Mouse (Mus musculus) thymus, adult 18-20 months (tissue): ENCODE data around the gene Thsd4.
"Not testable (repeated sequence)": the region's sequence is repeated elsewhere in the genome, so short reads cannot be mapped to it uniquely, and the experiment has no call there.

Experiments used
- DNase-seq, 2 experiments: peaks; one replicate each; pipeline ENCODE4 v3.0.0; 2022; ENCODE audit warnings: mixed read lengths in 2 of 2

Gene Thsd4

DNA sequence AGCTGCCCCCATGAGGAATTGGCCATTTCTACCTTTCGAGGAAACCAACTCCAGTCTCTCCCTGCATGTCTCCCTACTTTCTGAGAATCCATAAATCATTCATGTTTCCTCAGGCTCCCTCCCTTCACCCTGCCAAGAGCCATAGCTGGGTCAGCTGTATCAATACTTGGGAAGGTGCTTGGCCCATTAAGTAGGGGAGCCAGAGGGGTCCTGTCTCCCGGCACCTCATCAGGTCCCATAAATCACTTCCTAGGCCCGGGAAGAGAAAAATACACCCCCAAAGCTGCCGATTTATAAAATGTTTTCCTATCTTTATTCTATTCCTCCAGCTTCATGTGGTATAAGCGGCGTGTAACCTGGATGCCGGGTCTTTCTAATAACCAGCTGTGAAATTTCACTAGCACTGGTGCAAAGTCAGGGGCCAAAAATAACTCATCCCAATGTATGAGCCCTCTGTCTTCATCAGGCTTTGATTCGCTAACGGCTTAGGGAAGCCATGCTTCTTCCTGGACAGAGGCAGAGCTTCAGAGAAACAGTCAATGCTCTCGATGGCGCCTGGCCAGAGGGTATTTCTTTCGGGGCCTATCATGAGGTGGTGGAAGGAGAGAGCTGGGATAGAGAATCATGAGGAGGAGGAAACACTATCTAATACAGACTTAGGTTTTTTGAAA, 323.2 kb downstream of the Thsd4 start:
- DNase-seq, result no peak

DNA sequence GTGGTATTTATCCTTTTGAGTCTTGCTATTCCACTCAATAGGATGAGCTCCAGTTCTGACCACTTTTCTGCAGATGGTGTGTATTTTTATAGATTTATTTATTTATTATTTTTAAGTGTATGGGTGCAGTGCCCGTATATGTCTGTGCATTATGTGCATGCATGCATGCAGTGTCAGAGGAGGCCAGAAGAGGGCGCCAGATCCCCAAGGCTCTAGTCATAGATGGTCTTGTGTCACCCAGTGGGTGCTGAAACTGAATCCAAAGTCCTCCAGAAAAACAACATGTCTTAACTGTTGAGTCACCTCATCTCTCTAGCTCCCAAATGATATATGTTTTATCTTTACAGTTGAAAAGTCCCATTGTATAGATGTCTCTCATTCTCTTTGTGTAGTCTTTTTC, 326.3 kb downstream of the Thsd4 start:
- DNase-seq, result no peak

DNA sequence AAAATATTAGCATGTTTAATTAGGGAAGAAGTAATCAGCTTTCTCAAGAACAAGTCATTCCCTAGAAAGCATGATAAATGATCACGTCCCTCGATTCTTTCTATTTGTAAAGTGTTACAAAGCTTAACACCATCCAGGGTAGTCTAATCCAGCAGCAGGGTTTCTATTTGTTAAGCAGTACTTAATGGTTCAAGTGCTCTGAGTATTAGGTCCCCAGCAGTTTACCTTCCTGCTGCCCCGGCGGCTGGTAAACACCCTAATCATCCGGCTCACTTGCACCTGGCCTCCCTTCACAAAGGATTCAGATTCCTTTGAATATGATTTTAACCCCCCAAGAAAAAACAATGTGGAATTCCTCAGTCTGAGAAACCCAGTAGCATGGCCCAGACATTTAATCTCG, 326.9 kb downstream of the Thsd4 start:
- DNase-seq, result no peak

DNA sequence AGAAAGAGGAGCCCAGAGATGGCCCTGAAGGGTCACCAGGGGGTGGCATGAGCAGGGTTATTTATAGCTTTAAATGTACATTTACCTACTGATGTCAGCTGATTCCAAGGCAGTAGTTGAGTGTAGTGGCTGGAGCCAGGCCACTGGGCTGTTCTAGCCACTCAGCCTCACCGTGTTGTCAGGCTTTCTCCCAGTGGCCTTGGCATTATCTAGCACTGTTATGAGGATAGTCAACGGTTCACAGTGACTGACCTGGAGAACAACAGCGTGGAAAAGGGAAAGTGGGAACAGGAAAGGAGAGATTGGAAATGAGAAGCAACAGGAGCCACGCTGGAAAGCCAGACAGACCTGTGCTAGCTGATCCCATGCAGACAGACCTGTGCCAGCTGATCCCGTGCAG, 329.5 kb downstream of the Thsd4 start:
- no peak for DNase-seq

DNA sequence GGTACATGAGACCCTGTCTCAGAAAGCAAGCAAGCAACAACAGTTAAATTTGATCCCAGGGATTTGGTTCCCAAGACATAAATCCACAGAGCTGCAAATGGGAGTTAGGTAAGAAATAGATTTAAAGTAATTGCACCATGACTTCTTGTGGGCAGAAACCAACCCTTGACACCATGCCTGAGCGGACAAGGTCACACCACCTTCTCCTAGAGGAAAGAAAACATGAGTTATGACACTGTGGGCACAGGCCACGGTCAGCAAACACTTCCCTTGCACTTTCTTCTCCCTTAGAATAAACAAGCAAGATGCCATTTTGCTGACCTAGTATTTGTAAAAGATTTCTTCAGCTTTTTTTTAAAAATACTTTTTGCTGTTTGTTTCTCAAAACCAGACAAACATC, 334.4 kb downstream of the Thsd4 start:
- DNase-seq, result no peak

DNA sequence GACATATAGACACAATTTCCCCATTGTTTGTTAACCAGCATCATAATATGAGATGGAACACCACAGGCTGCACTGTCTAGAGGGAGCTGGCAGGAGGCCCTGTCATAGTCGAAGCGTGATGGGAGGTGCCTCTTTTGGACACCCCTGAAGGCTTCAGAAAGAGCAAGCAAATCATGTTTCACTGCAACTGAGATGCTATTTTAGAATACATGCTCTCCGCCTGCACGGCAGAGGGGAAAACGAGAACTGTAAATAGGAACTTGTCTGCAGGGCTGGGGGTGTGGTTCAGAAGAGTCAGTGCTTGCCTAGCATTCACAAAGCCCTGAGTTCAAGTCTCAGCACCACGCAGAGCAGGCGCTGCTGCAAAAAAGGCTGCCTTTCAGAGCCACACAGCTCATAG, 334.9 kb downstream of the Thsd4 start:
- DNase-seq, result no peak

DNA sequence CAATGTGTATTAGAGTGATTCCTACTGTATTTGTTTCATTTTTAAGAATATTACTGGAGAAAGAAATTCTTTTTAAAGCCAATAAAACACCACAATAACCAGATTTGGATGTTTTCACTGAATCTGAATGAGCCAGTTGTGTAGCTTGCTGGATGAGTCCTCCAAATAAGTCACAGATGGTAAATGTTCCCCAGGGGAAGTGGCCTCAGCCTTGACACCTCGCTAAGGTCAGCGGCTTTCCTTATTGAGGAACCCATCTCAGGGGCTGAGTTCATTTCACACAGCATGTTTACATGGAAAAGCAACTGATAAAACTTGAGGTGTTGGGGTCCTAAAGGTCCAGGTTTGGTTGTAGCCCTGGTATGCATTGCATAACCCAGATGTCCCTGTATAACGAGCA, 337.8 kb downstream of the Thsd4 start:
- DNase-seq, result no peak

DNA sequence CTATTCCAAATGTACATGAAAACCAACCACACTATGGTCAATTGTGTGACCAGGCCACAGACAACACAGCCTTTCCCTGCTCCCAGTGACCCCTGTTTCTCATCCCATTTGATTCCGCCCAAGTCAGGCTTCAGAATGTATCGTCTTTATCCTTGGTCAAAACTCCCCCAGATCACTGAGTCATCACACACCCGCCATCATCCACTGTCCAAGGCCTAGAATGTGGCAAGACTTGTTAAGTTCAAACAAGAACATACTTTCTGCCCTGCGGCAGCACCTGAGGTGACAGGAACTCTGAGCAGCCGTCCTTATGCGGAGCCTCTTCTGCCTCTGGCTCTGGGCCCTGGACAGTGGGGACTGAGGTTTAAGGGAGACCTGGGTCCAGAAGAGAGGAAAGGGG, 339.5 kb downstream of the Thsd4 start:
- no peak for DNase-seq

DNA sequence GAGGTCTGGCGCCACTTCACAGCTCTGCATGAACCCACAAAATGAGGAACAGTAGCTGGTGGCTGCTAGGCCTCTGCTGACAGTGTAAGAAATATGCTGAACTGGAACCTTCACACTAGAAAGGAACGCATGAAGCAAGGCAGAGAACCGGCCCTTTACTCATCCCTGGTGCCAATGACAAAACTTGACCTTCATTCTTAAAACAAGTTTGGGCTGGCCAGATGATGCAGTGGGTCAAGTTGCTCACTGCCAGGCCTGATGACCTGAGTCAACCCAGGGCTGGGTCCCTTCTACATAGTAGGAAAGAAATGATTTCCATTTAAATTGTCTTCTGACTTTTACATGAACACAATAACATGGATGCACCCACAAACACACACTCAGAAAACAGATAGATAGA, 340.9 kb downstream of the Thsd4 start:
- no peak for DNase-seq

DNA sequence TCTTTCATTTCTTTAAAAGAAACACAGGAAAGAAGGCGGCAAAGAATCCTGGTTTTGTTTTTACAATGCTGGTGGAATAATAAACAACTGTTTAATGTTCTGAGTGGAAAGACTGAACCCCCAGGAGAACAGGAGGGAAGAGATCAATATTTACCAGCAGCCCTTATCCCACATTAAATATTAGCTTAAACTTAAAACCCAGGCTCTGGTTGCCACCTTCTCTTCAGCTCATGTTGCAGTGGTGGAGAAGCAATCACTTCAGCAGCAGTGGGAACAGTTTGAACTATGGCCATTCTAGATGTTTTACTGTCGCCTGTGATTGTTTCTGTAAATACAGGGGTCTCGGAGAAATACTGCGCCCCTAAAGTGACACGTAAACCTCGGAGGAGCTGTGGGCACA, 341.7 kb downstream of the Thsd4 start:
- no peak for DNase-seq

DNA sequence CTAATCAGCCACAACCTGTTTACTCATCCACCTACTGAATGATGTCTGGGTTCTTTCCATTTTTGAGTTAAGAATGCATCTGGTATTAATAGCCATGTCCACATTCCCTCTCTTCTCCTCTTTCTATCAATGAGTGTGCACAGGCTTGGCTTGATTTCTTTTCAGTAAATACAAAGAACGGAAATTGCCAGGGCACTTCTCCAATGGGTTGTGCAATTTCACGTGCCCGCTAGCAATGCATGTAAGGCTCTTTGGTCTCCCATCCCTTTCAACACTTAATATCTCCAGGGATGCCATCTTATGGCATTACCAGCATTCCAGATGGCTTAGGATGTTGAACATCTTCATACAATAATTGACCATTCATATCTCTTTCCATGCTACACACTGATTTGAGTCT, 345.5 kb downstream of the Thsd4 start:
- no peak for DNase-seq

DNA sequence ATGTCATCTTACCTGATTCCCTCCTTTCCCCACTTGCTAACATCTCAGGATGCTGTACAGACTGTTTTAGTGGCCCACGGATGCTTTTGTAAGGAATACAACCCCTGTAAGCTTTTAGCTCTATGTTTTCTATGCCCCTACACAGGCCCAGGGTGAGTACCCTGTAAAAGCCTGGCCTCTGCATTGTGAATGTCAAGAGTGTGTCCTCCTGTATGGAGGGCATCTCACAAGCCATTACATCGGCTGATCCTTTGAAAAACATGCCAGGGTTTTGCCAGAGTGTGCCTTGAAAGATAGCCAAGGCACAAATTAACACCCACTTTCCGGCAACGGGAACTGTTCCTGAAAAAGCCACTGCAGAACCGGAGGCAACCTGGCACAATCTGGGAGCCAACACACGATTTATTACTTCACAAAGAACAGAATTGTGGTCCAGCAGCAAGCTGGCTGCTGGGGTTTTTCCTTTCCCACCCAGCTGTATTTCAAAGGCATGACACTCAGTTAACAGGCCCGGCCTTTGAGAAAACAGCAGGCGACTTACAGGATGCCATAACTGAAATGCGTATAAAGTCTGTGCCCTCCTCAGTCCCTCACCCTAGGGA, 349.3 kb downstream of the Thsd4 start:
- DNase-seq, result not testable (repeated sequence)

DNA sequence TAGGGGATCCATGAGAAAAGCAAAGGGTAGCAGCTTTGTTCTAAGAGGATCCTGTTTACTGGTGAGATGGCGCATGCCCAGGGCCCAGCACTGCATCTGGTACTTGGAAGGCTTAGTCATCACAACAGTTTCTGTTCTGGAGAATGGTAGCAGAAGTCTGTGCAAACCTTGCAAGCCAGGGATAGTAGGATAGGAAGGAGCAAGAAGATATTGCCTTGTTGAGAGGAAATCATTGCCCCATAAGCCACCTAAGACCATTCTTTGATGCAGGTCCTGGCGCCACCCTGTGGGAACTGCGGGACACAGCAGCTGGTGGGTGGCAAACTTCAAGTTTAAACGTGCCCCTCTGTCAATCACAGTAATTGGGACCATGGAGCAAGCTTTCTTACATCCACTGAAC, 354.9 kb downstream of the Thsd4 start:
- DNase-seq, result no peak

DNA sequence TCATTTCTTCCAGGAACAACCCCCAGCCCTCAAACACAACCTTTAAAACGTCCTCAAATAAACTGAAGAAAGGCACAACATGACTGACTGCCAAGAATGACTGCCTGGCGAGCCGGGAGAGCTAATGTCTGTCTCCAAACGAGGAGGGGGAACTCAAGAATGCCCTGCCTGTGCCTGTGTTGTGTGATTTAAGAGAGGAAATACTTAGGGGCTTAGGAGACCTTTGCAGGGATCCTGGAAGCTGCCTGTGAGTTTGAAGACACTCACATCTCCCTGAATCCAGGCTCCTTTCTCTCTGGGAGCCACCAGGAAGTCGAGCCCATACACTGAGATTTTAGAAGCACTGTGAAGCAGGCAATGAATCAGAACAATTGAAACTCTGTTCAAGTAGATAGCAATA, 361.0 kb downstream of the Thsd4 start:
- no peak for DNase-seq

DNA sequence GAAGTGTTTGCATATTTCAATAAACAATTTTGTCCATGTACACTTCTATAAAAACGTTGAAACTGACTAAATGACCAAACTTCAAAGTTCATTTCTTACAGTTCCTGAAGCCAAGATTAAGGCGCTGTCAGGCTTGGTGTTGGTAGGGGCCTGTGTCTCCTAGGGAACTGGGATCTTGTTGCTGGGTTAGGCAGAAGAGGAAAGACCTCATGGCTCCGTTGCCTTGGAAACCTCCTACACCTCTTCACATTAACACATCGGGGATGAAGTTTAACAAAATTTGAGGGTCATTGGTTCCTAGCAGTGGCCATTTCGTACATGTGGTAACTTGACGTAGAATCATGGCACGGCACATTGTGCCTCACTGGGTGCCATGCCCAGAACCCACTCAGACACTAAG, 361.7 kb downstream of the Thsd4 start:
- DNase-seq, result no peak

DNA sequence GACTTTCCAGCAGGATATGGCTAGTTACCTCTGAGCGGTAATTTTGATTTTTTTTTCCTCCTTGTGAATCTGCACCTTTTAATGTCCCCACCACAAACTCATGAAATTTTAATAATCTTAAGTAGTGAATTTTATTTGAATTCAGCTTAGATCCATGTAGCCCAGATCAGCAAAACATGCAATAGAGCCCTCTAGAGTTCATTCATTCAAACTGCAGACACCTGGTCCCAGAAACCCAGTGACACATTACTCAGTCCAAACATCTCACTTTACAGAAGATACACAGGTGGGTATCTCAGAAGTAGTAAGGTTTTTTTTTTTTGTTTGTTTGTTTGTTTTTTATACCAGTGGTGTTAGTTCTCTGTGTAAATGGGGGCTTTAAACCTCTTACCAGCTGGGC, 368.9 kb downstream of the Thsd4 start:
- no peak for DNase-seq

DNA sequence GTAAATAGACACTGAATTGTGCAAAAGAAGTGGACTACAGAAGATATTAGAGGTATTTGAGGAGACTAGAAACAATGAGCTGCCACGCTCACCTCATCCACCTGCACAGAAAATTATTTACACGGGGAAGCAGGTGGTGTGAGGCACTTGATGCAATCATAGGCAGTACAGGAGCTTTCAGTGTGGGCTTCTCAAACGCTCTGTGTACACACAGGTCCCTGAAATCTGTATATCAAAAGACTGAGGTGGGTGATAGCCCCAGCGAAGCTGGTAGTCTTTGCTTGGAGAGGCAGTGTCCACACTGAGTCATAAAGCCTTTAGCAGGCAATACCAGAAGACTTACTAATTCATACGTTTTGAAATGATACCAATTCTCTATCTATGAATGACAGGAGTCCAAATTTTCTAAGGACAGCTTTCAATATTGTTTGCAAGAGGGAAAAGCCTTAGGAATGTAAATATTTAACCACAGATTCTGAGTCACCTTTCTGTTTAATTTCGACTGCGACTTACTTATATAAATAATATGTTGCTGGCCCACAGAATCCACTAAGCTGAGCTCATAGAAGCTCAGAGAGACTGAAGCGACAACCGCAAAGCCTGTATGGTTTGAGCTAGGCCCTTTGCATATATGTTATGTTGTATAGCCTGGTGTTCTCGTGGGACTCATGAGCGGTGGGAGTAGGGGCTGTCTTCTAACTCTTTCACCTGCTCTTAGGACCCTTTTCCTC, 369.8 kb downstream of the Thsd4 start:
- DNase-seq, result no peak

DNA sequence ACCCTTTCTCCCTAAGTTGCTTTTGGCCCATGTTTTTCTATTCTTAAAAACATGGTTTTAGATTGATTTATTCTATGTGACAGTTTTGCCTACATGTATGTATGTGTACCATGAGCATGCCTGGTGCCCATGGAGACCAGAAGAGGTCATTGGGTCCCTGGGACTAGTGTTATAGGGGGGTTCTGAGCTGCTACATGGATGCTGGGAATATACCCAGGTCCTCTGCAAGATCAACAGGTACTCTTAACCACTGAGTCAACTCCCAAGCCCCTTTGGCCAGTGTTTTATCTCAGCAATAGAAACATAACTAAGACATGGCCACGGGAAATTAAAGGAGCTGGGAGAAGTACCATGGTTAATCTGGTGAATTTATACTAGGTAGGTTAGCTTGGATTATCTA, 371.3 kb downstream of the Thsd4 start:
- no peak for DNase-seq

DNA sequence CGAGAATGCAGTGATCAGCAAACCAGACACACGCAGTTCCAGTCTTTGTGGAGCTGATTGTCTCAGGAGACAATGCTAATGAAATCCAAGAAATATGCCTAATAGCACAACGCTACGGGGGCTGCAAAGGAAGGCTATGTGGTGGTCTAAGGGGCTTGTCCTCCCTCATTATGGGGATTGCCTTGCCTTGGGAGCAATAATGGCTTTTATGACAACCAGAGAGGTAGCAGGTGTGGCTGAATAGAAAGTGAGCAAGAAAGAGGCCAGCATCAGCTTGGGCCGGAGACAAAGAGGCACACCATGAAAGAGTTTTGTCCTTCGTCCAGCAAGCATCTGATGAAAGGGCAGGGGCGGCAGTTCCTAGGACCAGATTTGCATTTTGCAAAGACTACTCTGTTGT, 372.9 kb downstream of the Thsd4 start:
- no peak for DNase-seq

DNA sequence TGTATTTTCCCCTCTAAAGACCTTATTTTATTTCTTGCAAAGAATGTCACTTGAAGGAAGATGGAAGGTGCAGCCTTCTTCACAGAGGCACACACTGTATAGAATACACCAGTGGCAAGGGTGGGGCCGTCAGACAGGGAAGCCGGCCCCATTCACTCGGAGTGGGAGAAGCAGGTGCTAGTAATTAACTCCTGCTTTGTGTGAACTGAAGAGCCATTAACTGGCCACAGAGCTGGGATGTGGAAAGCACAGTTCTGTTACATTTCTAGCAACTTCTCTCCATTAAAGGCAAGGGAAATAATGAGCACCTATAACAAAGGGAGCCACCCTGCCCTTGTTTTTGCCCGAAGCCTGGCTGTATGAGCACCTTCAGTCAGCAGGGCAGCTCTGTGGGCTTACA, 374.4 kb downstream of the Thsd4 start:
- no peak for DNase-seq

DNA sequence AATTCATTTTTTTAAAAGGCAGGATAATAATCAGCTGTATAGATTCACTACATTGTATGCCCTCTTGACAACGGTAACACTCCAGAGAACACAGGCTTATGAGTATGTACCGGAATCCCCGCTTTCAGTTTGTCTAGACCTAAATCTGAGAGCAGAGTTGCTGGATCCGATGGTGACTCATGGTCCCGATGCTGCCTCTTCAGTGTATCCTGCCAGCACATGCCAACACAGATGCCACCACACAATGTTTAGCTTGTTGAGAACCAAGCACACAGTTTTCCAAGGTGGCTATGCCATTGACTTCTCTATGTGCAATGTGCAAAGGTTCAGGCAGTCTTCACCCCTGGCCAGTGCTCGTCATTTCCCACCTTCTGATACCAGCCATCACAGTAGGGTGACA, 378.0 kb downstream of the Thsd4 start:
- DNase-seq, result no peak

DNA sequence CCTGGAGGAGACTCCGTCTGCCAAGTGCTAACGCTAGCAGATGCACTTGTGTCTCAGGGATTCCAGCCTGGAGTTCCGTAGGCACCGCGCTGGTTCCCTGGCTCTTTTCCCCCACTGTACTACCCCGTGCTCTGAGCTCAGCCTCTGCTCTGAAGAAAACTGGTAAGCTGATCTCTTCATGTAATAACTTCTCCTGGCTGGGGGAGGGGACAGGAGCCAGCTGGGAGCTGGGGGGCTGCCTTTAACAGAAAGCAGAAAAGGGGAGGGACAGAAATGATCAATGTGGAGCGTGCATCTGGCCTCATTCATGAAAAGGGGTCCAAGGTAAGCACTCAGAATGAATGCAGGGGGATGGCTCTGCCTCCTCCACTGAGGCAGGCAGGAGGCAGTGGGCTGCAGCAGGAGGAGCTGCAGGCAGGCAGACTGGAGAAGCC, 380.7 kb downstream of the Thsd4 start:
- DNase-seq, result no peak

DNA sequence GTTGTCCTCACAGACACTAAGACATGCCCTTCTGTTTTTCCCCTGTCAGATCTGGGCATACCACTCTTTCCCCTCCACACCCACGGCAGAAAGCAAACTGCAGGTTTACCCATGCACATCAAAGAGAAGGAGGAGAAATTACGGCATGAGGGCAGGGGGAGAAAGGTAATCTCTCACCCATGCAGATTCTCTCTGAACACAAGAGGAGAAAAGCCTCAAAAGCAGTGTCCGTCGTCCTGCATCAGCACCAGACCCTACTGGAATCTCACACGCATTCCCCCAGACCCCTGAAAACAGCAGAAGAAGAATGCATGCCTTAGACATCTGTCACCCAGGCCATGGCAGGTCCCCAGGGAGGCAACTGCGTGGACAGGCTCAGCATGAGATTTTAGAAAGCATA, 381.4 kb downstream of the Thsd4 start:
- DNase-seq, result no peak

DNA sequence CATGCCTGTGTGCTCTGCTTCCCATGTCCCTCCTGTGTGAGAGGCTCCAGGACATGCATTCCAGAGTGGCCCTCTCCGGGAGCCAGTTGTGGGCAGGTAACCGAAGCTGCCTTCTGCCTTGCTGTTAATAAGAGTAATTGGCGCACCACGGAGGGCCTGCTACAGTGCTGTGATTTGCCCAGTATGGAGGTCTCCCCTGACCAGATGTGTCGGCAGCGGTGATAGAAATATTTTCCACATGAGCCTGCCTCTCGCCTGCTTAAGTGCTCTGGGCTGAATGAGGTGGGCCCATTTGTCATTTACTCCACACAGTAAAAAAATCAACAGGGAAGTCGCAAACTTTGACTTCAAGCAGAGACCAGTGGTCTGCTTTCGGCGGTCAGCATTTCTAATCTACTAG, 382.4 kb downstream of the Thsd4 start:
- no peak for DNase-seq
